Mouse (Mus musculus) limb, embryonic 10.5 days (tissue): ENCODE data around the gene Il17f. TPM values are rescaled to one million over a fixed set of nuclear protein-coding genes. Genes with fewer than 3 reads are reported as not detected.
"Not testable (repeated sequence)": the region's sequence is repeated elsewhere in the genome, so short reads cannot be mapped to it uniquely, and the experiment has no call there.

Experiments
- DNase-seq: peaks from one replicate; pipeline ENCODE4 v3.0.0-alpha.2; 2017; ENCODE audit warnings: low spot score
- H3K27ac ChIP-seq: fragments of 300-500 bp; sonication (generic); 2 replicates; pipeline ENCODE4 v1.5.1; 2016; ENCODE audit warnings: mild to moderate bottlenecking
- H3K27me3 ChIP-seq: fragments of 300-500 bp; sonication (generic); 2 replicates; pipeline ENCODE4 v1.6.1; 2016; ENCODE audit warnings: low read depth, mild to moderate bottlenecking; ENCODE audit not compliant: poor library complexity, severe bottlenecking
- H3K36me3 ChIP-seq: fragments of 300-500 bp; sonication (generic); 2 replicates; pipeline ENCODE4 v1.6.1; 2016; ENCODE audit warnings: mild to moderate bottlenecking, moderate library complexity
- H3K4me1 ChIP-seq: fragments of 300-500 bp; sonication (generic); 2 replicates; pipeline ENCODE4 v1.6.1; 2016
- H3K4me3 ChIP-seq: fragments of 300-500 bp; sonication (generic); 2 replicates; pipeline ENCODE4 v1.5.1; 2016; ENCODE audit warnings: mild to moderate bottlenecking, moderate library complexity
- H3K9me3 ChIP-seq: fragments of 300-500 bp; sonication (generic); replicated peaks from 2 replicates; pipeline ENCODE4 v1.6.1; 2016; ENCODE audit warnings: mild to moderate bottlenecking
- WGBS: fragments of 180-500 bp; shearing (Covaris S2); methylation state at CpG from one replicate; pipeline ENCODE4 v1.1.7; 2016; 5-methylcytosine and 5-hydroxymethylcytosine counted together
- polyA plus RNA-seq: library from polyadenylated mRNA; unstranded; fragments of >200 nt; fragmentation: Nextera tagmentation; extraction: Ambion mirVana; gene quantifications from 2 replicates; pipeline ENCODE4 v1.2.1, GENCODE M21; 2016

Il17f gene
- not detected in 2 replicates for polyA plus RNA-seq

DNA sequence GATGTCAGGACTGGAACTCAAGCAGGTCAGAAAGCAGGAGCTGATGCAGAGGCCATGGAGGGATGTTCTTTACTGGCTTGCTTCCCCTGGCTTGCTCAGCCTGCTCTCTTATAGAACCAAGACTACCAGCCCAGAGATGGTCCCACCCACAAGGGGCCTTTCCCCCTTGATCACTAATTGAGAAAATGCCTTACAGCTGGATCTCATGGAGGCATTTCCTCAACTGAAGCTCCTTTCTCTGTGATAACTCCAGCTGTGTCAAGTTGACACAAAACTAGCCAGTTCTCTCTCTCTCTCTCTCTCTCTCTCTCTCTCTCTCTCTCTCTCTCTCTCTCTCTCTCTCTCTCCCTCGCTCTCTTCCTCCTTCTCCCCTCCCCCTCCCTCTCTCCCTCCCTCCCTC is at the start of gene Il17f:
Gene Il17f, minus strand, starts transcription at position 101 of the 400 bp plus-strand sequence.
- not testable (repeated sequence) for H3K9me3 ChIP-seq, H3K36me3 ChIP-seq, H3K4me1 ChIP-seq, H3K27me3 ChIP-seq, DNase-seq, H3K27ac ChIP-seq, H3K4me3 ChIP-seq
- 89% methylated on average over 1 of the region's 1 CpGs for WGBS

DNA sequence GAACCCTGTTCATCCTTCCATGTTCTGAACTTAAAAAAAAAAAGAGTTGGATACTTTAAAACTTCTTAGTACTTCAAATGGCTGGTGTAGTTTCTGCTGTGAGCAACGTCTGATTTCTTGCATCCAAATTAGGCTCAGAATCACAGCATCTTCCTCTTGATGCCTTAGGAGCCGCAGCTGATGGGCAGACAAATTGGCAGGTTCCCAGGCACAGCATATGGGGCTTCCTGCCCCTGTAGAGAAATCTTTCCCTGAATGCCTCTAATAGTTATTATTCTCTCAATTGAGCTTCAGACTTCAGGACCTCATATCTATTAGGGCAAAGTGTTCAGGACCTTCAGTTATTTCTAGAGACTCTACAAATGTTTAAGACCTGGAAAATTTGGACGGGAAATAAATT is 49.5 kb upstream of the Il17f start:
- H3K4me1 ChIP-seq: no peaks in the 10 kb centered on the region
- H3K27me3 ChIP-seq: no peaks in the 10 kb centered on the region
- H3K4me3 ChIP-seq: no peak overlapping the region
- H3K27ac ChIP-seq: no peak overlapping the region
- 76% methylated on average over 3 of the region's 3 CpGs for WGBS
- H3K9me3 ChIP-seq: no peaks in the 10 kb centered on the region
- no peaks in the 10 kb centered on the region for H3K36me3 ChIP-seq
- DNase-seq: no peak

DNA sequence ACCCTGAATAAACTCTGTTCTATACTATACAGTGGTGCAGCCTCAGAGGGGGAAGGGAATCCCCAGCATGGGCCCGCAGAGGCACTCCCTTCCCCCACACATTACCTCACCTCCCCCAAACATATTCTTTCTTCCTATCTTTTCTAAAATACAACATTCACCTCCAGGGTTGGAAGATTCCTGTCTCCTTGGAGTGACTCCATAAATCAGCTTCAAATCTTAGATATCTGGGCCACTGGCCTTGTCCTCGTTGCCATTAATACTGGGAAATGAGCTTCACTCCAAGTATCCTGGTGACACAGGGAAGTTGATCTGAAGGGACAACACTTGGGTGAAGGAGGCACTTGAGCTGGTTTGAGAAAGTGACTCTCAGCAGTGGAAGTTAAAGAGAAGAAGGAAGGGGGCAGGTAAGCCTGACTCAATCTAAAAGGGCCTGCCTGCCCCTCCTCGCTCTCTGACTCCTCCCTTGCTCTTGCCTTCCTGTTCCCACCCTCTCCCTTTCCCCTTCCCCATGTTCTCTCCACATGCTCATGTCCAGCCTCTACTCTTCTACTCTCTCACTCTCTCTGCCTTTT is 46.2 kb upstream of the Il17f start:
- WGBS: 87% methylated on average over 3 of the region's 3 CpGs
- H3K9me3 ChIP-seq: no peaks in the 10 kb centered on the region

DNA sequence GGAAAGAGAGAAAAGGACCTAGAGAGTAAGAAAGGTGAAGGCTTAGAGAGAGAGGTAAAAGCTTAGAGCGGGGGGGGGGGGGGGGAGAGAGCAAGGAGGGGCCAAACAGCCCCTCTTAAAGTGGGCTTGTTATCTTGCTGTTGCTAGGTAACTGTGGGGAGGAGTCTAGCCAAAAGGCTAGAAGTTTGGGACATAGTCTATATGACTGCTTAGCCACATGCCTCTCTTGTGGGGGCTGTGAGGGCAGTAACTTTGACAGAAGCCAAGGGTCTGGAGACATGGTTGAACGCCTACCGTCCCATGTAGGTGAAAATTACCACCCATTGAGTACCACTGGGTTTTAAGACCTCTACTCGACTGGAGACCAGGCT is 42.7 kb upstream of the Il17f start:
- Histone ChIP-seq H3K36me3 (no peaks in the 10 kb centered on the region), H3K9me3 (no peaks in the 10 kb centered on the region), H3K27ac (no peak overlapping the region), H3K4me1 (no peaks in the 10 kb centered on the region), H3K4me3 (no peak overlapping the region), H3K27me3 (no peaks in the 10 kb centered on the region)
- 85% methylated on average over 3 of the region's 4 CpGs for WGBS
- DNase-seq: no peak

More for the DNA sequence above, 46.2 kb upstream of the Il17f start:
- no peaks in the 10 kb centered on the region for H3K4me1 ChIP-seq
- H3K27ac ChIP-seq: no peak overlapping the region
- no peak for DNase-seq
- no peak overlapping the region for H3K4me3 ChIP-seq
- no peaks in the 10 kb centered on the region for H3K36me3 ChIP-seq
- H3K27me3 ChIP-seq: no peaks in the 10 kb centered on the region

DNA sequence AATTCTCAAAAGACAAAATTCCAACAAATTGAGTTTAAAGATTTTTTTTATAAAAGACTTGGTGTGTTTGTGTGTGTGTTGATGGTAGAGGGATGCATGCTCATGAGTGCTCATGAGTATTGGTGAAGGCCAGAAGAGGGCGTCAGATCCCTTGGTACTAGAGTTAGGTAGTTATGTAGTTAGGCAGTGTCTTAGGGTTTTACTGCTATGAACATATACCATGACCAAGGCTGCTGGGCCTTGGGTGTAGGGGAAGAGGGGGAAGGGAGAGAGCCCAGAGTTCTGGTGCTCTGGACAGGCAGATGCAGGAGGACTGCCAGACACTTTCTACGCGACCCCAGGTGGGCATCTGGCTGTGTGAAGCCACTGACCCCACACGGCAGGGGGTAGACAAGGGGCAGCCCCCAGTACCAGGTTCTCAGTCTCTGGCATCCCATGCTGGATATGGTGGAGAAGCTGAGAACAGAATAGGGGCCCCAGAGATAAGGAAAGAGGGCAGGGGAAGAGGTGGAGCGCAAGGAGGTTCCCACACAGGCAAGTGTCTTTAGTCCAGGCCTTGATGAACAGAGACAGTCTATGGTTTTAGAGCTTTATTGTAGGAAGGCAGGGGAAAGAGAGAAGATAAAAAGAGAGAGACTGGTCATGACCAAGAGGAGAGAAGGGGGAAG is 42.2 kb upstream of the Il17f start:
- Histone ChIP-seq H3K27ac (no peak overlapping the region), H3K4me1 (no peaks in the 10 kb centered on the region), H3K9me3 (no peaks in the 10 kb centered on the region), H3K36me3 (no peaks in the 10 kb centered on the region), H3K27me3 (no peaks in the 10 kb centered on the region), H3K4me3 (no peak overlapping the region)
- WGBS: 74% methylated on average over 5 of the region's 5 CpGs
- no peak for DNase-seq

DNA sequence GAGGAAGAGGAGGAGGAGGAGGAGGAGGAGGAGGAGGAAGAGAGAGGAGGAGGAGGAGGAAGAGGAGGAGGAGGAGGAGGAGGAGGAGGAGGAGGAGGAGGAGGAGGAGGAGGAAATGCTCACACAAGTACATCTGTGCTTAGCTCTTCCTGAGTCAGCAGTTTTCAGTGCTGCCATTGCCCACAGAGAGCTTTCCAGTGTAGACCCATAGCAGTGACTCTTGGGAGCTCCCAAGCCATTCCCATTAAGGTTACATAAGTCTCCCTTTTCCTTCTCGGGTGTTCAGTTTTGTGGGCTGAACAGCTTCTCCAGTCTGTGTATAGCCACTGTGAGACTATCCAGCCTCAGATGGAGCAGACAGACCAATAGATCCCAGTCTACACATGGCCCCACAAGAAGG is 40.1 kb upstream of the Il17f start:
- no peaks in the 10 kb centered on the region for H3K27me3 ChIP-seq
- H3K4me3 ChIP-seq: no peak overlapping the region
- no peak for DNase-seq
- no peaks in the 10 kb centered on the region for H3K4me1 ChIP-seq
- 85% methylated on average over 1 of the region's 1 CpGs for WGBS
- H3K36me3 ChIP-seq: no peaks in the 10 kb centered on the region
- no peak overlapping the region for H3K27ac ChIP-seq
- H3K9me3 ChIP-seq: no peaks in the 10 kb centered on the region

DNA sequence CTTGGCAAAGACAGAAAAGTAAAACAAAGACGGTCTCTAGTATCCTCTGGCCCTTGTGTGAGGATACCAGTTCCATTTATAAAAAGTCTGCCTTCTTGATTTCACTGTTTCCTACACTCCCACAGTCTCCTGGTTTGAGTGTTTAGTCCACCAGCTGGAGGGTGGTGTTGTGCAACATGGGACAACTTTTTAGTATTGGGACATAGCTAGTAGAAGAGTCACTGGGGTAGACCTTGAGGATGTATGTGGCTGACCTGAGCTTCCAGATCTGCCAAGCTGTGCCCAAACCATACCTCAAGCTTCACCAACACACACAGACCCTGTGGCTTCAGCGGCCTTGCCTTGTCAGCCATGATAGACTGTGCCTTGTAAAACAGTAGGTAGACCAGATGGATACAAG is 37.6 kb upstream of the Il17f start:
- no peaks in the 10 kb centered on the region for H3K27me3 ChIP-seq
- 88% methylated on average over 2 of the region's 2 CpGs for WGBS
- no peaks in the 10 kb centered on the region for H3K9me3 ChIP-seq
- no peaks in the 10 kb centered on the region for H3K36me3 ChIP-seq
- no peak for DNase-seq
- no peaks in the 10 kb centered on the region for H3K4me1 ChIP-seq
- H3K27ac ChIP-seq: no peak overlapping the region
- H3K4me3 ChIP-seq: no peak overlapping the region

DNA sequence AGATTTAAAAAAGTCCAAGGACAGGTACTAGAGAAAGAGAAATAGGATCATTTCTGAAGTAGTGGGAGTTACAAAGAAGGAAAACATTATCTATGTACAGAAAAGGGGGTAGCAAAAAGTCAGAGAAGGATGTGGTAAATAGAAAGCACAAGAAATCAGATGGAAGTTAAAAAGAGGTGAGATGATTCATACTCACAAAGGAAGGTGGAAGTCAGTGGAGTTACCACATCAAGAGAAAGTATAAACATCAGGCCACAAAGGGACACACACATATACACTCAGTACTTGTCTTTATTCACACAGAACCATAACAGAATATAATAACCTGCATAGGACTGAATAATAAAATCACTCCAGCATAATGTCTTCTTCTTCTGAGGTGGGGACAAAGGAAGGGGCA is 34.6 kb upstream of the Il17f start:
- Histone ChIP-seq H3K4me3 (no peak overlapping the region), H3K36me3 (no peaks in the 10 kb centered on the region), H3K27ac (no peak overlapping the region), H3K4me1 (no peaks in the 10 kb centered on the region), H3K27me3 (no peaks in the 10 kb centered on the region), H3K9me3 (no peaks in the 10 kb centered on the region)
- DNase-seq: no peak

DNA sequence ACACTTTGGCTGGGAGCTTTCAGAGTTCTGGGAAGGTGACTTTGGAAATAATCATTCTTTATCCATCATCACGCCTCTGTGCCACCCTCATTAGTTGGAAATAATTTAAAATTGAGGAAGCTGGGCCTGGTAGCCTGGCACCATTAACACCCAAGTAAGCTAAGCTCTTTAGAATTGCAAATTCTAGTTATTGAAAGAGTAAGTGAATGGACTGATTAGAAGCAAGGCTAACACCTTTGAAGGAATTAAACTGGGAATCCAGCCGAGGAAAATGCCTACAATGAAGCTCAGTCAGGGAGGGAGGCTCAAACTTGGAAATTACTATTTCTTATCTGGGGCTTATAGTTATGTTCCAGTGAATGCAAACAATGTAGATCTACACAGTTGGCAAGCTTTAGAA is 33.5 kb upstream of the Il17f start:
- H3K4me1 ChIP-seq: no peaks in the 10 kb centered on the region
- no peak for DNase-seq
- WGBS: 77% methylated on average over 2 of the region's 2 CpGs
- H3K9me3 ChIP-seq: no peaks in the 10 kb centered on the region
- H3K27me3 ChIP-seq: no peaks in the 10 kb centered on the region
- no peaks in the 10 kb centered on the region for H3K36me3 ChIP-seq
- H3K27ac ChIP-seq: no peak overlapping the region
- no peak overlapping the region for H3K4me3 ChIP-seq

DNA sequence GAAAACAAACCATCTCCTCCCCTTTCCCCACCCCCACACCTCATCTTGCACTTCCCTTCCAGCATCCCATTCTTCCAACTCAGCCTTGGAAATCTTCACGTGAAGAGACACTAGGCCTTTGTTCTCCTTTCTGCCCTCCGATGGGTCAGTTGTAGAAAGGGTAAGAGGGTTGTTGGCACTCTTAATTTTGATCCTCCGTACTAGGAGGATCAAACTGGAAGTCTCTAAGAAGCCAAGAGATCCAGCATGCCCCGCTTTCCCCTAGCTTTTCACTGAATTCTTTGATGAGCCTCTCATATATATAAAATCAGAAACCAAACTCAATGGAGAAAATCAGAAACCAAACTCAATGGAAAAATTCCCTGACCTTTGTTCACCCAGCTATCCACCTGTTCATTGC is 33.1 kb upstream of the Il17f start:
- Histone ChIP-seq H3K27ac (no peak overlapping the region), H3K4me3 (no peak overlapping the region), H3K36me3 (no peaks in the 10 kb centered on the region; the same call in 1 of the 2 replicates), H3K27me3 (no peaks in the 10 kb centered on the region), H3K9me3 (no peaks in the 10 kb centered on the region), H3K4me1 (peaks cover 3% of the 10 kb centered on the region; the same call in 1 of the 2 replicates)
- WGBS: 67% methylated on average over 4 of the region's 4 CpGs
- DNase-seq: no peak

DNA sequence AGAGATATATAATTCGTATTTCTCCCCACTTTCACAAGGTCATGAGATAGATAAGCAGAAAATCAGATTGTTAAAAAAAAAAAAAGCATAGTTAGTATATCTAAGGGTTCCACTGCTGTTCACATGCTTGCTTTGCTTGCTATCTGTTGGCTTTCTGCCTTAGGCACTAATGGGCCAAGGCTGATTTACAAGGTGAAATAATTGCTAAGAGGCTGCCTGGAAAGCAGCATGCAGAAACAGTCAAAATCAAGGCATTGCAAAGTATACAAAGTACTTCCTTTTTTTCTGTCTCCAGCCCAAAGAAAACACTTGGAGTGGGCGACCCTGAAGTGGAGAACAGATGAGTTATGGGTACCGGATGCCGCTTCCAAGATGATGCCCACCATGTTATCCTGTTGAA is 30.5 kb upstream of the Il17f start:
- no peaks in the 10 kb centered on the region for H3K27me3 ChIP-seq
- H3K4me1 ChIP-seq: peaks cover 8% of the 10 kb centered on the region; the same call in 1 of the 2 replicates
- no peaks in the 10 kb centered on the region for H3K9me3 ChIP-seq
- H3K4me3 ChIP-seq: no peak overlapping the region
- 90% methylated on average over 4 of the region's 4 CpGs for WGBS
- no peak overlapping the region for H3K27ac ChIP-seq
- DNase-seq: no peak
- H3K36me3 ChIP-seq: peaks cover 25% of the 10 kb centered on the region

DNA sequence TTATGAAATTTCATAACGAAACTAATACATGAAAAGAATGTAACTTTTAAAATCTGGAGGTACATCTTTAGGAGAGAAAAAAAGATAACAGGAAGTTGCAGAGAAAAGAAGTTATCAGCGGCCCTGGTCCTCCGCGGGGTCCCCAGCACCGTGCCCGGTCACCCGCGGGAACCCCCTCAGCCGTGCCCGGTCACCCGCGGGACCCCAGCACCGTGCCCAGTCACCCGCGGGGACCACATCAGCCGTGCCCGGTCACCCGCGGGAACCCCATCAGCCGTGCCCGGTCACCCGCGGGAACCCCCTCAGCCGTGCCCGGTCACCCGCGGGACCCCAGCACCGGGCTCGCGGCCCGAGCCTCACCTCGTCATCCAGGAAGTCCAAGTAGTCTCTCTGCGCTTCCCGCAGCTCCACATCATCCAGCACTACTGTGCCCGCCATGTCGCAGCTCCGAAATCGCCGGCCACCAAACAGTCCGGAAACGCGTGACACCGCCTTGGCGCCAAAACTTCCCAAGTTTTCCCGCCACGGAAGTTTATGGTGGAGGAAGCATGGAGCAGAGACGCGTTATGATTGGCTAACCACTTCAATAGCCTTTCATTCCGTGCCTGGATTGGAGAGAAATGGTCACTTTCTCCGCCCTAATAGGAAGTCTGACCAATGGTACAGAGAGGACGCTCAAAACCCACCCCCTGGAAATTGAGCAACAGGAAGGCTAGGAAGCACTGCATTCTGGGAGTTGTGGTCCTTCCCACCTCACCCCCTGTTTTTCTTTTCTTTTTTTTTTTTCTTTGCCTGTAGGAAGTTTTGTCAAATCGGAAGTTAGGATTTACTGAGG is 29.6 kb upstream of the Il17f start, which contains the start of gene Mcm3:
Gene Mcm3, minus strand, starts transcription at position 542 of the 835 bp plus-strand sequence.
- H3K36me3 ChIP-seq: peaks cover 34% of the 10 kb centered on the region
- DNase-seq: peak; percentile 94
- H3K27me3 ChIP-seq: no peaks in the 10 kb centered on the region
- H3K4me3 ChIP-seq: peak within 1 kb of the TSS; percentile 81
- H3K27ac ChIP-seq: peak within 1 kb of the TSS; percentile 94
- WGBS: under 1% methylated on average over 52 of the region's 52 CpGs
- no peaks in the 10 kb centered on the region for H3K9me3 ChIP-seq
- peaks cover 8% of the 10 kb centered on the region; the same call in 1 of the 2 replicates for H3K4me1 ChIP-seq

DNA sequence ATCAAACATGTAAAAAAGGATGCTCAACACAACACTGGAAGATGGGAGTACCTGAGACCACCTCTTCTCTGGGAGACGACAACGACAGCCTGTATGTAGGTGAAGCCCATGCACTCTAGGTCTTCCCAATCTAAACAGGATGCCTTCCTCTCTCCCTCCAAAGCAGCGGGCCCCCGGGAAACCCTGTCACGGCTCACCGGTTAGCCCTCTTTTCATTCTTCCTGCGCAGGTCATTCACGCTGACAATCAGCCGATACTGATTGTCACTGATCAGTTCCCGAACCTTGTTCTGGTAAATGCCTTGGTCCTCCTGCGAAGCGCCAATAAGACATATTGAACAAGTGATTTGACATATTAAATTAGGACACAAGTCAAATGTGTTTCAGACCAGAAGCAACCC is 27.2 kb upstream of the Il17f start:
- Histone ChIP-seq H3K4me3 (no peak overlapping the region), H3K27ac (no peak overlapping the region), H3K9me3 (no peaks in the 10 kb centered on the region), H3K4me1 (peaks cover 8% of the 10 kb centered on the region; the same call in 1 of the 2 replicates), H3K36me3 (peaks cover 58% of the 10 kb centered on the region), H3K27me3 (no peaks in the 10 kb centered on the region)
- no peak for DNase-seq
- 93% methylated on average over 12 of the region's 12 CpGs for WGBS
